22 mouse cellular contexts compared by ENCODE assay signal in genomic region chr1:189030975-189031374, GRCm38 (mm10).
"Had no signal": no experiment of that assay in that cellular context is flagged by ENCODE, and none has a peak within 500 bp of the region (broad histone marks: within the 10 kb centered on the region; RNA-seq: fewer than 3 reads in every experiment).

No protein-coding gene starts in this region.

- DNase-seq: kidney, postnatal 25 days; left cerebral cortex, postnatal 4 days; liver, postnatal 0 days; lung, embryonic 14.5 days; right cerebral cortex, adult 18-20 months; right cerebral cortex, postnatal 14 days; right cerebral cortex, postnatal 4 days; thymus, adult 2 months; thymus, postnatal 14 days; thymus, postnatal 4 days had no signal

- H3K4me2 ChIP-seq: limb, embryonic 12.5 days; limb, embryonic 15.5 days; liver, embryonic 11.5 days; lung, embryonic 14.5 days; midbrain, embryonic 12.5 days; midbrain, embryonic 15.5 days; neural tube, embryonic 12.5 days; neural tube, embryonic 15.5 days had no signal

- ATAC-seq: liver, postnatal 0 days; lung, postnatal 0 days; midbrain, embryonic 15.5 days had no signal

- H3K9me3 ChIP-seq: limb, embryonic 12.5 days; limb, embryonic 15.5 days; midbrain, embryonic 12.5 days; midbrain, embryonic 15.5 days; neural tube, embryonic 12.5 days; neural tube, embryonic 15.5 days had no signal

- H3K4me3 ChIP-seq: limb, embryonic 12.5 days; limb, embryonic 15.5 days; midbrain, embryonic 12.5 days; midbrain, embryonic 15.5 days; neural tube, embryonic 12.5 days; neural tube, embryonic 15.5 days had no signal

- H3K27ac ChIP-seq: kidney, postnatal 0 days; limb, embryonic 12.5 days; limb, embryonic 15.5 days; liver, embryonic 14.5 days; macrophage; midbrain, embryonic 12.5 days; midbrain, embryonic 15.5 days; neural tube, embryonic 12.5 days; neural tube, embryonic 15.5 days; stomach, postnatal 0 days had no signal

- H3K27me3 ChIP-seq: limb, embryonic 12.5 days; limb, embryonic 15.5 days; midbrain, embryonic 12.5 days; midbrain, embryonic 15.5 days; neural tube, embryonic 12.5 days; neural tube, embryonic 15.5 days had no signal

- H3K4me1 ChIP-seq: limb, embryonic 12.5 days; limb, embryonic 15.5 days; midbrain, embryonic 12.5 days; midbrain, embryonic 15.5 days; neural tube, embryonic 12.5 days; neural tube, embryonic 15.5 days had no signal

- H3K9ac ChIP-seq: limb, embryonic 12.5 days; limb, embryonic 15.5 days; liver, embryonic 14.5 days; liver, postnatal 0 days; lung, embryonic 14.5 days; midbrain, embryonic 12.5 days; midbrain, embryonic 15.5 days; neural tube, embryonic 12.5 days; neural tube, embryonic 15.5 days had no signal

- H3K36me3 ChIP-seq: limb, embryonic 12.5 days; limb, embryonic 15.5 days; midbrain, embryonic 12.5 days; midbrain, embryonic 15.5 days; neural tube, embryonic 12.5 days; neural tube, embryonic 15.5 days had no signal
